Mouse (Mus musculus) heart, postnatal 4 days (tissue): ENCODE results near the gene Gmeb1. TPM values are rescaled to one million over a fixed set of nuclear protein-coding genes. Genes with fewer than 3 reads are reported as not detected.
"Not testable (repeated sequence)": the region's sequence is repeated elsewhere in the genome, so short reads cannot be mapped to it uniquely, and the experiment has no call there.

Experiments used
- DNase-seq: peaks from one replicate; pipeline ENCODE4 v3.0.0; 2021
- total RNA-seq, 2 experiments: library from RNA; stranded (reverse); gene quantifications; 2 replicates each; pipeline ENCODE4 v1.2.3; 2021

The Gmeb1 gene
- total RNA-seq = 10 to 100 TPM; 19.4 to 21.1 TPM

DNA sequence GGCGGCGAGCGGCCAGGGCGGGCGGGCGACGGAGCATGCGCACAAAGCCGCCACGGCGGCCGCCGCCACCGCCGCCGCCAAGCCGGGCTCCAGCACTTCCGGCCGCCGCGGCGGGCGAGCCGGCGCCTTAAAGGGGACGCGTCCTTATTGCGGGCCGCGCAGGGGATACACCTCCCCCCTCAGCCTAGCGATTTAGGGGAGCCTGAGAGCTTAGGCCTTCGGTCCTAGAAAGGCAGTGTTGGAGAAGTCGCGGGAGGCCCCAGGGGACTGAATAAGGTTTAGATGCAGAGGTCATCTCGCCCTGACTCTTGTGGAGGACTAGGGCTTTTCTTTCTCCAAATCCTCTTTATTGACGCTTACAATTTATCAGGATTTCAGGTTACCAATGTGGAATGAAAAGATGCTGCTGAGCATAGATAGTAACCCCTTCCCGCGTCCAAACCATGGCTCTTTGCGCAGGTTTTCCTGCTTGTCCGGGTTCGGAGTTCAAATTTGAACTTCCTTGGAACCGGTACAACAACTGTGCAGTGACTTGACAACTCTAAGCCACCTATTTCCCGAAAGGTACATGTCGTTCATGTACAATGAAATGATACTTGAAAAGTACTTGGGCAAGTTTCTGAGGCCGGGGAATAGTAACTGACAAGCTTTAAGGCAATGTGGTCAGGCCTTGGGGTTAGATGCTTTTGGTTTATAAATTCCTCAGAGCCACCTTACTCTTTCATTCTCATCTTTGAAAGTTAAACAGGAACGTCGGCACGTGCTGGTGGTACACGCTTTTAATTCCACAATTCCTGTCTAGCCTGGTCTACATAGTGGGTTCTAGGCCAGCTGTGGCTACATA, at the start of gene Gmeb1:
Gene Gmeb1, minus strand, starts transcription at position 89 of the 844 bp plus-strand sequence.
- DNase-seq = peak; percentile 81

DNA sequence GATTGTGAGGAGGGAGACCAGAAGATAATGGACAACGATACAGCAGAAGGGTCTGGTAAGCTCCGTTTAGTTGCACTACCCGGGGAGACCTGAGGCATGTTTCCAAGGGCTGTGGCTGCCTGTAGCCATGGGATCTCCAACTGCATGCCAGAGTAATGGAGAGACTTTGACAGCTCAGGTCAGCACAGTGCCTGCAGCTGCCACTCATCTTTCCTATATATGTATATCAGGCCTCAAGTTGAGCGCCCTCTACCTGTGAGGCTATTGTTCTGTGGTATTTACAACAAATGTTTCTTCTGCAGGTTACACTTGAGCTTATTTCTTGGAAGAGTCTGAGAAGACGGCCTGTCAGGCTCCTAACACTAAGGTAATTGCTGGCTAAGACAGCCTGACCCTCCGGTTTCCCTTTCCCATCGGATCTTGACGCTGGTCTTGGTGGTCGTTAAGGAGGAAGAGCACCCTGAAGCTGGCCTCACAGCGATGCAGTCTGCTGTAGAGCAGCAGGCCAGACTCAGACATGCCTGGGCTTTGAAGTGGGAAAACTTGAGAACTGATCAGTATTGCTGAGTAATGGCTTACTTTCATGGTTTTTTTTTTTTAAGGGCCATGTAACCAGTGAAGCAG, 48.6 kb upstream of the Gmeb1 start:
- peak; percentile 51 for DNase-seq

DNA sequence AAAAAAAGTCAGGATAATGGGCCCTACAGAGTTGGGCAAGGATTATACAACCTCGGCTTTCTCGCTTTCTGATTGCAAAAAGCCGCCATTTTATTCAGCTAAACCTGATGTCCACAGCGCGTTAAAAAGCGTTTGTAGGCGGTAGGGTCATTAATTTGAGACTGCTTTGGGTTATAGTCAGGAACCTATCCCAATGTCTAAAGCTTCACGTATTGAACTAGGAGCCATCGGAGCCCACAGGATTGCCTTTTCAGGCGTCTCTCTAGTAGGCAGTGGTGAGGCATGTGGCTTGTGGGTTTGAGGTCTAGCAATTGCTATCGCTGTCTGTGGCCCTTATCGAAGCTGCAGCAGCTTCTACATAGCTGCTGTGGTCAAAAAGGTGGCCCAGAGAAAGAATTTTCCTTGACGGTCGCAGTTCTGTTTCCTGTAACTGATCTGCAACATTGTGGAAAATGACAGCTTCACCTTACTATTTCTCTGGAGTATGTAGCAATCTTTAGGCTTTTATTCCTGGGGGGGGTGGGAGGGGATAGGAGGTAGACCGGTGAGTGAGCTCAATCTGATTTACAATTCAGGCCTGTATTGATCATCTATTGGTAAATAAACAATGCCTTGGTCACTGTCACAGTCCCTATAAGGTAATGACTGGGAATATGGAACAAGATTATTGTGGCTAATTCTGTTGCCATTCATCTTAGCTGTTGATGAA, 47.9 kb upstream of the Gmeb1 start:
- DNase-seq = no peak

DNA sequence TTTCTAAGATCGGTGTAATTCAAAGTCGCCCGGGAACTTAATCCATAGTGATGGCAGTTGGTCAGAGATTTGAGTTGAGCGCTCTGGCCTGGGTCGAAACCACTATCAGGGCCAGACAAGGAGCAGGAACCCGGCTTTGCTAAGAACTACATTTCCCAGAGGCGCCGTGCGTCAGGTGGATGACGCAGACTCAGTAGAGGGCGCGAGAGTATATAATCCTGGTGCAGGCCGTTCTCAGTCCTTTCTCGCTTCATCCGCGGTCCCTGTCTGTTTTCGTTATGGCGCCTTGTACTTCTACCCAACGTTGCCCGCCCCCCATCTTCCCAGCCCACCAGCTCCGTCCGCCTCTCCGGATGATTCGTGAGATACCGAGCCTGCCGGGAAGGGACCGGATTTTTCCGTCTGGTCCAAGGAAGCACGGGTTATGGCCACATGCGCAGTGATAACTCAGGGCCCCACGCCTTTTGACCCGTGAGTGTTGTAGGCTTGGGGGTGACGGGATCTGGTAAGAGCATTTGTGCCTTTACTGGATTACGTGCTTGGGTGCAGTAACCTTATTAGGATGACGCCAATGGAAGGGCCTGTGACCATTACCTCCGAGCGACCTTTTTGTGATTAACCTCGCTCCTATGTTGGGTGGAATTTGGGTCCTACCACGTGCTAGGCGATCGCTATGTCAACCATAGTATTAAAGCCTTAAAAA, 47.2 kb upstream of the Gmeb1 start:
- DNase-seq = peak; percentile 90

DNA sequence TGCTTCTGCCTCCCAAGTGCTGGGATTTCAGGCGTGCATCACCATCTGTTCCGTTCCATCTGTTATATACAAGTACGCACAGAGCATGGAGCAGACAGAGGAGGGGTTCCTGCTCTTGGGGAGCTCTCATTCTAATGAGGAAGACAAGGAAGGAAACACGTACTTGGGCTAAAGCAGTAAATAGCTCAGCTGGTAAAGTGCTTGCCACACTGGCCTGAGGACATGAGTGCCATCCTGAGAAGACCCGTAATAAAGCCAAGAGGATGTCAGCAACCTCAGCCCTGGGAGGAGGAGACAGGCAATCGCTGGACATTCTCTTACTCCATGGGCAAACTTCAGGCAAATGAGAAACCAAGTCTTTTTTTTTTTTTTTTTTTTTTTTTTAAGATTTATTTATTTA, 44.6 kb upstream of the Gmeb1 start:
- DNase-seq = no peak

DNA sequence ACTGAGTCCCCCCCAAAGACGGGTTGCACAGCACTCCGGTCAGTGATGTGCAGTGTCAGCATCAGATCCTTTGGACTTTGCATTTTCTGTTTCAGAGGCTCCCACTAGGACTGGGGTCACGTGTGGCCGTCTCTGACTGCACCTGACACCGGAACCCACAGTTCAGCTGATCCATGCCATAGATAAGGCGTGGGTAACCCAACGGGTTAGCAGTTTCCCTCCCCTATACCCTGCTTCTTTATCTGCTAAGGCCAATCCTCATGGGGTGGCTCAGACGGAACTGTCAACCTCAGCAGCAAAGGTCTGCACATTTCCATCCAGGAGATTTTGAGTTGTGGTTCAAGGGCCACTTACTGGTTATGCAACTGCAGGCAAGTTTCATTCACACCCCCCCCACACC, 43.9 kb upstream of the Gmeb1 start:
- DNase-seq = no peak

DNA sequence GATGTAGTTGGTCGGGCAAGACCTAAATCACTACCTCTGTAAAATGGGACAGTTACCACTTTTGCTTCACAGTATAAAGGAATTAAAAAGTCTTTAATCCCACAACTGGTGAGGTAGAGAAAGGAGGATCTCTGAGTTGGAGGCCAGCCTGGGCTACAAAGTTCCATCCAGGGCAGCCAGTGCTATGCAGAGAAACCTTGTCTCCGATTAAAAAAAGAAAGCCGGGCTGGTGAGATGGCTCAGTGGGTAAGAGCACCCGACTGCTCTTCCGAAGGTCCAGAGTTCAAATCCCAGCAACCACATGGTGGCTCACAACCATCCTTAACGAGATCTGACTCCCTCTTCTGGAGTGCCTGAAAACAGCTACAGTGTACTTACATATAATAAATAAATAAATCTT, 42.1 kb upstream of the Gmeb1 start:
- DNase-seq = not testable (repeated sequence)

DNA sequence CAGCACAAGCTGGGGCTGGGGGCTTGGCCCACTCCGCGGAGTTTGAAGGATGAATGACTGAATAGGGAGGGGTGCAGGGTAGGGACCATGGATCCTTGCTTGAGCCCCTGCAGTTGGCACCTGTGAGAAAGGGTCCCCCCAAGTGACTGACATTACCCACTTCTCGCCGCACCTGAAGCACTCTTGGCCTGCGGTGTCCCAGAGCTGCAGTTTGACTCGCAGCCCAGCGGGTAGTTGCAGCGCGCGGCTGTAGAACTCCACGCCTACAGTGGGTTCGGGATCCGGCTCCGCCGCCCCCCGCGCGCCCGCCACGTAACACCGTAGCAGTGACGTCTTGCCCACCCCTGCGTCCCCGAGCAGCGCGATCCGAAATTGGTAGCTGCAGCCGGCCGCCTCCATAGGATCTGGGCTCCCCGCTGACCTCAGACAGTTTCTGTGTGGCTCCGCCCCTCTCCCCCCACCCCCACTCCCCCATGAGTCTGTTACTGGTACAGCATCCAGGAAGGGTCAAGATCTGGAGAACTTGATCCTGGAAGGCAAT, 41.6 kb upstream of the Gmeb1 start, which contains the start of gene Rab42:
Gene Rab42, minus strand, starts transcription at position 447 of the 541 bp plus-strand sequence.
- peak; percentile 70 for DNase-seq

DNA sequence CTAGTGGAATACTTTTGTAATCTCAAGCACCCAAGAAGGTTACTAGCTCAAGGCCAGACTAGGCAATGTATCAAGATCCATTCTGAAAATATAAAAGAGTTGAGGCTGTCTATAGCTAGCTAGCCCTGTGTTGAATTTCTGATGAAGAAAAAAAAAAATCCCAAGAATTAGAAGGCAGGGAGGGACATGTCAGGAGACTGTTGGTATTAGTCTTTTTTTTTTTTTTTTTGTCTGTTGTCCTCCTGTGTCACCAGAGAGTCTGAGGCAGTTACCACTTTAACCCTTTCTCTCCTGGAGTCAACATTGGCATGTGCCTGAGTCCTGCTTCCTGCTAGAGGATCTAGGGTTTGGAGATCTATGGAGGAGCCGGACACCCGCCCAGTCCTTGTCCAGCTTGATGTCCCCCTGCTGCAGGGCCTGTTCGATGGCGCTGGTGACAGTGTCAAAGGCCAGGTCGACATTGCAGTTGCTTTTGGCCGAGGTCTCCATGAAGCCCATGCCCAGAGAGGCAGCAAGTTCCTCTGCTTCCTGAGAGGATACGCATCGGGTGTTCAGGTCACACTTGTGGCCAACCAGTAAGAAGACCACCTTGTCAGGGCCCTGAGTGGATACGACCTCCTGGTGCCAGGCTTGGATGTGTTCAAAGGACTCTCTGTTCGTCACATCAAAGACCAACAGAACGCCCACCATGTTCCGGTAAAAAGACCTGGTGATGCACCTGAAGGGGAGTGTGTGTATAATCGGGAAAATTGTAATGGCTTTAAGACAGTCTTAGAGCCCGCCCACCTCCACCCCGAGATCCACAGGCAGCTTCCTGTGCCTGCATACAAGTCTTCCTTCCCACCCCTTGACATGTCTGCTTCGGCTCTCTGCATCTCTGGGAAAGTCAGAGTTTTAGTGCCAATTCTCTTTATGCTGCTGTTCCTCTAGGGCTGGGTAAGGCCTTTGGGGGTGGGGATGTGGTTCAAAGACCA, 40.9 kb upstream of the Gmeb1 start:
- no peak for DNase-seq

DNA sequence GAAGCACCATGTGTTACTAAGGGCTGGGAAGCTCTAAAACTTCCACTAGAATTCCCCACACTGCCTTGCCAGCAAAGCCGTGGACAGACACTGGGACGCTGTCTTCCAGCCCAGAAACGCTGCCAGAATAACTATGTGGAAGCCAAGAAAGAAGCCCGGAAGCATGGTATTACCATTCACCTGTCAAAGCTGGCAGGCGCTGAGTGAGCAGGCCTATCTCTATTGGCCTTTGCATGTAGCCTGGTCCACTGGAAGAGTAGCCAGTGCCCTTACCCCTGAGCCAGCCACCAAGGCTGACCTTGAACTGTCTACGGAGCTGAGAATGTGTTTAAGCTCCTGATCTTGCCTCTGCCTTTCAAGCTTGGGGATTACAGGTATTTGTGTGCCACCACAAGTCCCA, 40.1 kb upstream of the Gmeb1 start:
- peak; percentile 63 for DNase-seq

DNA sequence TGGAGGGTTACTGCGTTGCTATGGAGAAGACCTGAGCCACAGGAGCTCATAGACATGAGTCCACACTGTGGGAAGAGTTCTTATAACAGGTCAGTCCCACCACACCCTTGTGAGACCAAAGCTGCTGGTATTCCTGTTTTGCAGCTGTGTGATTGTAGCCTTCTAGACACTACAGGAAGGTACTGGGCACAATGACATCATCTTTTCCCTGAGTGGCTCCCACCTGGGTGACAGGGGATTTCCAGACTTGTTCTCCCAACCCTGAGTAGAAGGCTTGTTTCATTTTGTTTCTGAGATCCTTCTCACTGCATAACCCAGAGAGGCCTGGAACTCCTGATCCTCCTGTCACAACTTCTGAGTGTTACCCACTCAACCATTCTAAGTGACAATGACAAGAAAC, 38.4 kb upstream of the Gmeb1 start:
- DNase-seq = no peak

DNA sequence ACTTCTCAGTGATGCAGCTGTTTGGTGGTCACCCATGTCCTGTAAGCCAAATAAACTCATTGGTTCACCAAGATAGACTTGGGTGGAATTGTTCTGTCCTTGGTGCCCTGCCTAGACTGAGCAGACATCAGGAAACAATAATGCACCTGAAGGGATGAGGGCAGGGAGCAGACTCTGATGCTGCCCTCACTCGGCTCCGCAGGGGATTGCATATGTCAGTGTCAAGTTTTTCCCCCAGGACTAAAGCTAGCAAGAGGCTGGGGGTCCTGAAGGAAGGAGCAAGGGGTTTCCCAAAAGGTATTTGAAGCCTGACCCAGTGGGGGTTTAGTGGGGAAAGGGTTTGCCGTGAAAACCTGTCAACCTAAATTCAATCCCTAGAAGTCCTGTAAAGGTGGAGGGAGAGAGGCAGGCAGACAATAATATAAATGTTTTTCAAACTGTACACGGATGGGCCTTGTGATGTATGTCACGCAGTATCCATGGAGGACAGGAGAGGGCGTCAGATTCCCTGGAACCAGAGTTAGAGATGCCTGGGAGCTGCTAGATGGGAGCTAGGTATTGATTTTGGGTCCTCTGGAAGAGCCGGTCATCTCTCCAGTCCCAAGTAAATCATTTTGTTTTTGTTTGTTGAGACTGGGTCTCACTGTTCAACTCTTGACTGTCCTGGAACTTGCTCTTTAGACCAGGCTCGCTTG, 34.4 kb upstream of the Gmeb1 start:
- no peak for DNase-seq

DNA sequence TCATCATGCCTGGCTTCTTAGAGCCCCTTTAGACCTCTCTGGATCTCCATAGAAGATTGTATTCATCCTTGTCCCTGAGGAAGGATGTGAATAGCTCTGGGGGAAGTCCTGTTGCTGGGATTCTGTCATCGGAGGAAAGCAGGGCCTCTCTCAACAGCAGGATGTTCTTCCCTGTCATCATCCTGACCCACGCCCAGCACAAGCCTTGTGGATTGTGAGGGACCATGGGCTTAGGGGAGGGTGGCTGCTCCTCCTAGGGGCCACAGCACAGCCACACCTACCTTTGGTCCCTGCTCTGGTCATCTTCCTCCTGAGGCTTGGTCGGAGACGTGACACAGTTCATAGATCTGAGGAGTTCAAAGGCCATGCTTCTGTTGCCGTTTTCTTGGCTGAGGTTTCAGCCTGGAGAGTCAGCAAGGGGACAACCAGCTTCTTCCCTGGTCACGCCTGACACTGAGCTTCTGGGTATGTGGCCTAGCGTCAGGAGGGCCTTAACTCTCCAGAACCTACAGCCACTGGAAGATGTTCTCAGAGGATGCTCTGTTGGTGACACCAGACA, 32.4 kb upstream of the Gmeb1 start:
- no peak for DNase-seq

DNA sequence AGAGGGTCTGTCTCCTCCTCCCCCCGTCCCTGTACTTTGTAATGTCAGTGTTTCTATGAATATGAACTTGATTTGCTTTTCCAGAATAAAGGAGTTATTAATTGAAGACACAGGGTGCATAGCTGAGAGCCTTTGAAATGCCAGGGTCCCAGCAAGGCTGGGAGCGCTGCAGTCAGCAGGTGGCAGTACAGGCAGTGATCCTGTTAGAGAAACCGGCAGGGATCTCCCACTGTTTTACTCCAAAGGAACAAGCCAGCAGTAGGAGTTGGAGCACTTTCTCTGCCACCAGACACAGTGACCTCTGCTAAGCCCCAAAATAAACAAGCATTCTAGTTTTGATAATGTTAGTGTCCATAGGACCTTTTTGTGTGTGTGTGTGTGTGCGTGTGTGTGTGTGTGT, 31.6 kb upstream of the Gmeb1 start:
- DNase-seq = peak; percentile 77

DNA sequence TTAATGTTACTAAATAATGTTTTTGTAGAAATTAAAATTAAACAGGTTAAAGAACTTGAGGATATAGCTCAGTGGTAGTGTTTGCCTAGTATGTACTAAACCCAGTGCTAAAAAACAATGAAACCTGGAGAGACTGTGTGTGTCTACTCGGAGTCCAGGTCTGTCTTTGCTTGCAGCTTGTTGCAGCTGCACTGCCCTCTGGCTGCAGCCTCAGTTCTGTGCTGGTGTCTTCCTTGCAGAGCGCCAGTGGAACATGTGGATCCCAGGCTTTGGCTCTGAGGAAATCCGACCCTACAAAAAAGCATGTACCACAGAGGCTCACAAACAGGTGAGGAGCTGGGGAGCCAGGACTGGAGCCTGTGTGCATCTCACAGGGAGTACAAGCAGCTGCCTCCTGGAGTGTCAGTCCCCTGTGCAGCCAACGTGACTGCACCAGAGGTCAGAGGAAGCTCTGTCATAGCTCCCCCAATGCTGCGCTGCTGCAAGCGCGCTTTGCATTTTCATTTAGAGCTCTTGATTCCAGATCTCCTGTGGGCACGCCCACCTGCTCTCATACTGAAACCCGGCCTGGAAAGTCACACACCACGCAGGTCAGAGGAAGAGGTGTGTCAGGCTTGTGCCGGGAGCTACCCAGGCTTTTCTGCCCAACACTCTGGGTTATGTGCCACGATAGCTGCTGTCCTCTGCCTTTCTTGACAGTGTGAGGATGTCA, 30.4 kb upstream of the Gmeb1 start:
- DNase-seq = no peak

DNA sequence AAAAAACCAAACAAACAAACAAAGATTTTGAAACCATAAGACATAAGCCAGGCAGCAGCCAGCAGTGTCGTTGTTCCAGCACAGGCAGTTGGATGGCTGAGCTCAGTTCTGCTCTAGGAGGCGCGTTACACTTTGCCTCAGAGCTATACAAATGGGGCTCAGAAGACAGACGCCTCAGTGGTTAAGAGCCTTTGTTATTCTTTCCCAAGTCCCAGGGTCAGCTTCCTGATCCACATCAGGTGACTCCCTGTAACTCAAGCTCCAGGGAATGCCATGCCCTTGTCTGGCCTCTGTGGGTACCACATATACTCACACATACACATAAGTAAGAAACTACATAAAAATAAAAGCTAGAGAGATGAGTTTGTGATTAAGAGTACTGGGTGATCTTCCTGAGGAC, 29.7 kb upstream of the Gmeb1 start:
- DNase-seq = no peak

DNA sequence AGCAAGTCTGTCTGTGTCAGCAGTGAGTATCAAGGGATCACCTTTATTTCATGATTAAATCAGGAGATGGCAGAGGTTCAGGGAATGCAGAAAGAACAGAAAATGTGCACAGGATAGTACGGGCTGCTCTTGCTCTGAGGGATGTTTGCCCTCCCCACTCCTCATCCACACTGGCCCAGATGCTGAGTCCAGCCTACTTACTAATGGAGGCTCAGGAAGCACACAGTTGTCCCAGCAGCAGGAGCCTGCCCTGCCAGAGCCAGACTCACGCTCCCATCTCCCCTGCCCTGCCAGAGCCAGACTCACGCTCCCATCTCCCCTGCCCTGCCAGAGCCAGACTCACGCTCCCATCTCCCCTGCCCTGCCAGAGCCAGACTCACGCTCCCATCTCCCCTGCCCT, 27.4 kb upstream of the Gmeb1 start:
- not testable (repeated sequence) for DNase-seq

DNA sequence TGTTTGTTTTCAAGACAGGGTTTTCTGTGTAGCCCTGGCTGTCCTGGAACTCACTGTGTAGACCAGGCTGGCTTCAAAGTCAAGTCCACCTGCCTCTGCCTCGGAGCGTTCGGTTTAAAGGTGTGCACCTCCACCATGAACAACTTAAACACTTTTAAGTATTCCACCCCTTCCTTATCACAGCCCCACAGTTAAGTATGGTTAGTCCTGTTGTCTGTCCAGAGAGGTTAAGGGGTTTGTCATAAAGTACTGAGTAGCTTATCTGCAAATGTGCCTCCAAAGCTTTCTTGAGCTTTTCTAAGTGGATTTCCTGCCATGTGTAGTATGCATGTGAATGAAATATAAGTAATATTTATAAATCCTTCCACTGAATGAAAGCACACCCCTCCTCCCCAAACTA, 14.5 kb upstream of the Gmeb1 start:
- DNase-seq = no peak

DNA sequence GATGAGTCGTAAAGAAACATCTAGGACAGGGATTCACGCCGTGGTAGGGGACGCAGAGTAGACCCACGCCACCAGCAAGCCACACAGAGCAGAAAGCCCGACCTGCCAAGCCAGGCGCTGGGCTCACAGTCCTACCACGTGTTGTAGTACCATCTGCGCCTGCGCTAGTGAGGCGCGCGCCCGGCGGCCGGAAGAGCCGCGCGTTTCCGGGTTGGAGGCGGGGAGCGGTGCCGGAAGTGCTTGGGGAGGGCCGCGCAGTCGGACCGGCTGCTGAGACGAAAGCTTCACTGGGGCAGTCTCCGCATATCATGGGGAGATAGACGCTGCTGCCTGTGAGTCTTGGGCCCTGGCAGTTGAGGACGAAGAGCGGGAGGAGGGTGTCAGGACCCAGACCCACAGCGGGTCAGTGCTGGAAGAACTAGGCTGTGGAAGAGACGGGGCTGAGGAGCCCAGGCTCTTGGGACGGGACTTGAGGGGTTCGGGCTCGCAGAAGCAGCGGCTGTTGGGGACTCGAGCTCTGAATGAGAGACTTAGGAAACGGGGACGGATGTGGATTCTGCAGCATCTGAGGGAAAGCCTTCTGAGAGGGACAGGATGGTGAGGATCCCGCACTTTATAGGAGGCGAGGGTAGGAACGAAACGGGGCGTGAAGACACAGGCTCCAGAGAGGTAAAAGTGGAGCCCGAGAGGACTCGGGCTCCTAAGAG, 12.9 kb upstream of the Gmeb1 start, which contains the start of gene Taf12:
Gene Taf12, plus strand, starts transcription at position 220 of the 707 bp plus-strand sequence.
- DNase-seq = peak; percentile 94
